Mouse (Mus musculus) hindbrain, embryonic 15.5 days (tissue): ENCODE measurements around the gene Drg1. TPM values are rescaled to one million over a fixed set of nuclear protein-coding genes. Genes with fewer than 3 reads are reported as not detected.
"Not testable (repeated sequence)": the region's sequence is repeated elsewhere in the genome, so short reads cannot be mapped to it uniquely, and the experiment has no call there.

ENCODE experiments used
- ATAC-seq: fragments of 200-750 bp; cut with Nextera tagmentation; 2 replicates; pipeline ENCODE4 v1.8.0; 2017; ENCODE audit warnings: low read depth, moderate number of reproducible peaks, moderate TSS enrichment; ENCODE audit not compliant: low FRiP score
- H3K27ac ChIP-seq: fragments of 300-500 bp; sonication (generic); replicated peaks from 2 replicates; pipeline ENCODE4 v1.5.1; 2015; ENCODE audit warnings: mild to moderate bottlenecking, inconsistent platforms
- H3K27me3 ChIP-seq: fragments of 300-500 bp; sonication (generic); 2 replicates; pipeline ENCODE4 v1.6.1; 2015; ENCODE audit warnings: control low read depth, inconsistent platforms
- H3K36me3 ChIP-seq: fragments of 300-500 bp; sonication (generic); 2 replicates; pipeline ENCODE4 v1.6.1; 2015; ENCODE audit warnings: control low read depth, inconsistent platforms
- H3K4me1 ChIP-seq: fragments of 300-500 bp; sonication (generic); replicated peaks from 2 replicates; pipeline ENCODE4 v1.6.1; 2015; ENCODE audit warnings: control low read depth, inconsistent platforms
- H3K4me2 ChIP-seq: fragments of 300-500 bp; sonication (generic); 2 replicates; pipeline ENCODE4 v1.6.1; 2015; ENCODE audit warnings: moderate library complexity, mild to moderate bottlenecking, inconsistent platforms
- H3K4me3 ChIP-seq: fragments of 300-500 bp; sonication (generic); 2 replicates; pipeline ENCODE4 v1.5.1; 2015; ENCODE audit warnings: mild to moderate bottlenecking, inconsistent platforms
- H3K9ac ChIP-seq: fragments of 300-500 bp; sonication (generic); 2 replicates; pipeline ENCODE4 v1.6.1; 2015; ENCODE audit warnings: inconsistent platforms
- H3K9me3 ChIP-seq: fragments of 300-500 bp; sonication (generic); 2 replicates; pipeline ENCODE4 v1.6.1; 2016; ENCODE audit warnings: control low read depth, inconsistent platforms
- WGBS: fragments of 180-500 bp; shearing (Covaris S2); methylation state at CpG from one replicate; pipeline ENCODE4 v1.1.7; 2015; 5-methylcytosine and 5-hydroxymethylcytosine counted together
- polyA plus RNA-seq: library from polyadenylated mRNA; unstranded; fragments of >200 nt; fragmentation: Nextera tagmentation; extraction: Ambion mirVana; gene quantifications from 2 replicates; pipeline ENCODE4 v1.2.1, GENCODE M21; 2015

Gene Drg1
- polyA plus RNA-seq, 1 experiment from 2014 or later = 205 TPM

DNA sequence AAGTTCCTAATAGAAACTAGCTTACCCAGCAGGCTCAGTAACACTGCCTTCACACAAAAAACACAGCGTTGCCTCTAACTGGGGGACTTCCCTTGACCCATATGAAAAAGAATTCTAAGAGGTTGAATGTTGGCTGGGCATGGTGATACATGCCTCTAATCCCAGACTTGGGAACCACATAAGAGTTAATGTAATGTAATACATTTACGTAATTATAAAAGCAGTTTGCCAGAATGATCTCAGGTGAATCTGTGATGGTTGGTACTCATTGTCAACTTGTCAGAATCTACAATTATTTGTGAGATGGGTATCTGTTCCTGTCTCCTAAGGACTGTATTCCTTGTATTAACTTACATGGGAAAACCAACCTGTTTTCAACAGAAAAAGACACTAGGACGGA lies 109.2 kb downstream of the Drg1 start:
- not testable (repeated sequence) for H3K4me3 ChIP-seq, H3K9ac ChIP-seq, H3K4me1 ChIP-seq, H3K27ac ChIP-seq, ATAC-seq, H3K4me2 ChIP-seq, H3K36me3 ChIP-seq, H3K27me3 ChIP-seq
- peaks cover 14% of the 10 kb centered on the region for H3K9me3 ChIP-seq
- 84% methylated on average over 2 of the region's 3 CpGs for WGBS

GRCm38 (mm10) chr11:3153666-3154397 lies 112.4 kb downstream of the Drg1 start:
- peak; percentile 43 for ATAC-seq
- H3K36me3 ChIP-seq, H3K27me3 ChIP-seq, H3K9ac ChIP-seq, H3K4me3 ChIP-seq, H3K27ac ChIP-seq, H3K4me2 ChIP-seq, H3K4me1 ChIP-seq: not testable (repeated sequence)
- peaks cover 14% of the 10 kb centered on the region for H3K9me3 ChIP-seq
- WGBS = 88% methylated on average over 1 of the region's 1 CpGs

DNA sequence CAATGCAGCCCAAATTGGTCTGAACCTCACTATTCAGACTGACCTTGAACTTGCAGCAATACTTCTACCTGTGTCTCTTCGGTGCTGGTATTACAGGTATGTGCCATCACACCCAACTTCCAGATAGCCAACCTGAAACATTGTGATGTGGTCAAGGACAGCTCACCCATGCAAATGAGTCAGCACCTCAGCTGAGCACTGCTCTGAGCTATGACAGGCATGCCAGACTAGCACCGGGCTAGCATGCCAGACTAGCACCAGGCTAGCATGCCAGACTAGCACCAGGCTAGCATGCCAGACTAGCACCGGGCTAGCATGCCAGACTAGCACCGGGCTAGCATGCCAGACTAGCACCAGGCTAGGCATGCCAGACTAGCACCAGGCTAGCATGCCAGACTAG lies 114.9 kb downstream of the Drg1 start:
- ATAC-seq = 0 out of 2 replicates have a peak, but pooled peaks have one; percentile 2
- H3K9me3 ChIP-seq = peaks cover 10% of the 10 kb centered on the region

DNA sequence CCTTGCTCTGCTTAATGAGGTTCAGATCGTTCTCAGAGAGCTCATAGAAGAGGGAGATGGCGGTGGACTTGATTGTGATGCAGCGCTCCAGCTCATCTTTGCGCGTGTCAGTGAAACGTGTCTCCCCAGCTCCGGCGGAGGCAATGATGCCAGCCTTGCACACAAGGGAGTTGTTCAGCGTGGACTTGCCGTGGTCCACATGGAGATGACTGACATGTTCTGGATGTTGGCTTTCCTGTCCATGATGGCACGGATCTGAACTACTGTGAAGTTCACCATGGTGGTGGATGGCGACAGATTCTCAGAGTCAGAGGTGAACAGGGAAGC lies 115.6 kb downstream of the Drg1 start:
- not testable (repeated sequence) for ATAC-seq, H3K27ac ChIP-seq, H3K4me1 ChIP-seq, H3K9ac ChIP-seq, H3K4me3 ChIP-seq, H3K36me3 ChIP-seq, H3K4me2 ChIP-seq, H3K27me3 ChIP-seq
- H3K9me3 ChIP-seq = peaks cover 10% of the 10 kb centered on the region
- 96% methylated on average over 12 of the region's 12 CpGs for WGBS

More for the DNA sequence above, 114.9 kb downstream of the Drg1 start:
- H3K9ac ChIP-seq, H3K27me3 ChIP-seq, H3K4me2 ChIP-seq, H3K36me3 ChIP-seq, H3K4me1 ChIP-seq, H3K27ac ChIP-seq, H3K4me3 ChIP-seq: not testable (repeated sequence)
- WGBS = 94% methylated on average over 4 of the region's 4 CpGs

GRCm38 (mm10) chr11:3150003-3150676 lies 116.1 kb downstream of the Drg1 start:
- H3K4me3 ChIP-seq, H3K9ac ChIP-seq, H3K27ac ChIP-seq, H3K36me3 ChIP-seq, ATAC-seq, H3K4me2 ChIP-seq, H3K4me1 ChIP-seq, H3K27me3 ChIP-seq: not testable (repeated sequence)
- peaks cover 10% of the 10 kb centered on the region for H3K9me3 ChIP-seq
- WGBS = 96% methylated on average over 24 of the region's 24 CpGs

DNA sequence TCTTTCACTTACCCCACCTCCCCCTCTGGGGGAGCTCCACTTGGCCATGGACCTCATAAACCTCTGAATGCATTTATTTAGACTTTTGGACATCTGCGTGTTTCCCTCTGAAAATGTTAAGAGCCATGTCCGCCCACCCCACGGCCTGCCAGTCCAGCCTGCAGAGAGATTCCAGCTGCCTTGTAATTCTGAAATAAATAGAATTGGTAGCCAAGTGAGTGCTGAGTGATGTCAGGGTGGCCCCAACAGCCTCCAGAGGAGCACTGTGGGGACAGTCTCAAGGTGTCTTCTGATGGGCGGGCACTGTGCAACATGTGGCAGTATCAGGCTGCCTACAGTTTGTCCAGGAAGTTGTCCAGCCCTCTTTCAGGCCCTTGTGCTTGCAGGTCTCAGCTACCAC lies 116.7 kb downstream of the Drg1 start:
- not testable (repeated sequence) for H3K27ac ChIP-seq, H3K4me3 ChIP-seq, H3K27me3 ChIP-seq, H3K4me2 ChIP-seq, H3K36me3 ChIP-seq, ATAC-seq, H3K9ac ChIP-seq, H3K4me1 ChIP-seq
- WGBS = 97% methylated on average over 4 of the region's 4 CpGs
- peaks cover 10% of the 10 kb centered on the region for H3K9me3 ChIP-seq

GRCm38 (mm10) chr11:3146806-3147205 lies 119.4 kb downstream of the Drg1 start:
- H3K27ac ChIP-seq, H3K4me2 ChIP-seq, H3K4me3 ChIP-seq, H3K36me3 ChIP-seq, ATAC-seq, H3K27me3 ChIP-seq, H3K9ac ChIP-seq, H3K9me3 ChIP-seq, H3K4me1 ChIP-seq: not testable (repeated sequence)
- WGBS = 79% methylated on average over 2 of the region's 2 CpGs

DNA sequence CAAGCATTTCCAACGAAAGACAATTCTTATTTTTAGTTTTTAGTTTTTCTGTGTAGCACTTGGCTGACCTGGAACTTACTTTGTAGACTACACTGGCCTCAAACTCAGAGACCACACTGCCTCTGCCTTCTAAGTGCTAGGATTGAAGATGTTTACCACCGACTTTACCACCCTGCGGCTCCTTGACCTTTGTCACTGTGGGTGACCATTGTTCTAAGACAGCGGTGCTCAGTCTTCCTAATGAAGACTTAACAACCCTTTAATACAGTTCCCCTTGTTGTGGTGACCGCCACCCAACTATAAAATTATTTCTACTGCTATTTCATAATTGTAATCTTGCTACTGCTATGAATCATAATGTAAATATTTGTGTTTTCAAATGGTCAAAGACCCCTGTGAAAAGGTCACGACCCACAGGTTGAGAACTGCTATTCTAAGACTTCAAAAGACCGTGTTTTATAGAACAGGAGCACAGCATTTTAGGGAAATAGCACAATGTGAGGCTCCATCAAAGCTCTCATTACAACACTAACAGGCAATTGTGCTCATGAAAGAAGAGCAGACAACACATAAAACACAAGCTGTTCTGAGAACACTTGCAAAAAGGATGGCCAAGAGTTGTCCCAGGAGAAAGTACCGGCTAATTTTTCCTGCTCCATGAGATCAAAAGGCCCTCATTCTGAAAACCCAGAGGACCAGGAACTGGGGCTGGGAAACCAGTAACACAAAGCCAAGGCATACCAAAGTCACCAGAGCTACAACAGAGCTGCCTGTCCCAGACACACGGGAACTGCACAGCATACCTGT lies 120.7 kb downstream of the Drg1 start:
- not testable (repeated sequence) for H3K27ac ChIP-seq, H3K36me3 ChIP-seq, H3K4me3 ChIP-seq, H3K27me3 ChIP-seq, H3K9ac ChIP-seq, ATAC-seq, H3K4me1 ChIP-seq, H3K9me3 ChIP-seq, H3K4me2 ChIP-seq
- WGBS = 74% methylated on average over 8 of the region's 9 CpGs

DNA sequence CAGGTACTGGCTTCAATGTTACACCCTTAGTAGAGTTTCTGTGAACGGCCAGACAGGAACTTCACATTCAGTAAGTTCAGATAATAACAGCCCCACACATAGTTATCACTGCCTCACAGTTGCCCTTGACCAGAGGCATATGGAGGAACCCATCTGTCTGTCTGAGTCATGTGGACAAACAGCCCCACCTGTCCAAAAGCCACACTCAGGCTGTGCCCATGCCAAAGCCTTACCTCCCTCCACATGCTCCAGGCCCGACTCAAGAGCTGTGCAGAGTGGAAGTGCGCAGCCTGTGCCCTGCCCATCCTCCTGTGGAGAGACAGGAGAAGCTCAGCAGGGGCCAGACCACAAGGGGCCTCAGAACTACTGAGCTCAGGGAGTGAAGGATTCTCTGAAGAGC lies 122.2 kb downstream of the Drg1 start:
- 73% methylated on average over 3 of the region's 3 CpGs for WGBS
- not testable (repeated sequence) for ATAC-seq, H3K9ac ChIP-seq, H3K27ac ChIP-seq, H3K9me3 ChIP-seq, H3K4me1 ChIP-seq, H3K4me3 ChIP-seq, H3K4me2 ChIP-seq, H3K36me3 ChIP-seq, H3K27me3 ChIP-seq

DNA sequence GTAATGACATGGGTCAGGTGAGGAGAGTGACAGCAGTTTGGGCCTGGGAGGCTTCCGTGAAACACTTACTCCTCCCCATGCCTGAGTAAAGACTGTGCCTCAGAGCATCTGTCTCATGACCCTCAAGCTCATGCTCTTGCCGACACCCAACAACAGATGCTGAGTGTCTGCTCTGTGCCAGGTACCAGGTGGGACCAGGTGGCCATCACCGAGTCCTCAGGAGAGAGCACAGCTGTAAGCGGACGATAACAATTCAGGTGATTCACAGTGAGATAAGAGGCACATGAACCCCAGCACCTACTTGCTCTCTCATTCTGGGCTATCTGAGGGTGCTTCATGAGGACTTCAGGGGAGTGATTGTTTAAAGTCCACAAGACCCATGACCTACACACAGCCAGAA lies 123.8 kb downstream of the Drg1 start:
- not testable (repeated sequence) for H3K4me1 ChIP-seq, H3K4me3 ChIP-seq, H3K4me2 ChIP-seq, H3K9ac ChIP-seq, H3K27me3 ChIP-seq, H3K36me3 ChIP-seq, H3K27ac ChIP-seq
- 87% methylated on average over 4 of the region's 5 CpGs for WGBS
- ATAC-seq = peak; percentile 78
- peaks cover 16% of the 10 kb centered on the region for H3K9me3 ChIP-seq

DNA sequence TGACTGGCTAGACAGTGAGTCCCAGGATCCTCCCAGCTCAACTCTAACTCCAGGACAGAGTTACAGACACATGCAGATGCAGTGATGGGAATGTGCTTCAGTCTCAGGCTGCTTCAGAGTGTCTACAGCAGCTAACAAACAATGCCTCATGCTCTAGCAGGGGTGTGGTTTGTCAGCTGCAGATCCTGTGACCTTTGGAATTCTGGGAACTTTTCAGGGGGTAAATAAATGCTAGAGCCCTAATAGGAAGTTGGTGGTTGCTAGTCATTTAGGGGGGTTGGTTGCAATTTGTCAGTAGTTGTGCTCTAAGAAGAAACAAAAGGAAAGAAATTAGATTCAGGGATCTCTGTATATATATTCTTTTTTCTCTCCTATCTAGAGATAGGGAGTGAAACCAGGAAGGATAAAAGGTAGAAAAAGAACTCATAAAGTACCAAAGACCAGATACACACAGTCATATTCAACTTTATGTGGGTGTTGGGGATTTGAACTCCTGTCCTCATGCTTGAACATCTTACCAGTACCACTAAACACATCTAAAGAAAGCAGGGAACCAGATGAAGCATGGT lies 125.2 kb downstream of the Drg1 start:
- not testable (repeated sequence) for H3K4me2 ChIP-seq, H3K36me3 ChIP-seq, ATAC-seq

GRCm38 (mm10) chr11:3138323-3138722 lies 127.9 kb downstream of the Drg1 start:
- H3K9me3 ChIP-seq = peaks cover 22% of the 10 kb centered on the region
- H3K4me1 ChIP-seq, H3K27ac ChIP-seq, H3K9ac ChIP-seq, H3K4me2 ChIP-seq, H3K4me3 ChIP-seq, ATAC-seq, H3K27me3 ChIP-seq, H3K36me3 ChIP-seq: not testable (repeated sequence)
- WGBS = 99% methylated on average over 2 of the region's 2 CpGs

More for the DNA sequence above, 125.2 kb downstream of the Drg1 start:
- H3K27ac ChIP-seq, H3K27me3 ChIP-seq, H3K9ac ChIP-seq, H3K4me1 ChIP-seq, H3K4me3 ChIP-seq: not testable (repeated sequence)
- H3K9me3 ChIP-seq = peaks cover 20% of the 10 kb centered on the region
